9 mouse cellular contexts compared by ENCODE assay signal in the genomic region with DNA sequence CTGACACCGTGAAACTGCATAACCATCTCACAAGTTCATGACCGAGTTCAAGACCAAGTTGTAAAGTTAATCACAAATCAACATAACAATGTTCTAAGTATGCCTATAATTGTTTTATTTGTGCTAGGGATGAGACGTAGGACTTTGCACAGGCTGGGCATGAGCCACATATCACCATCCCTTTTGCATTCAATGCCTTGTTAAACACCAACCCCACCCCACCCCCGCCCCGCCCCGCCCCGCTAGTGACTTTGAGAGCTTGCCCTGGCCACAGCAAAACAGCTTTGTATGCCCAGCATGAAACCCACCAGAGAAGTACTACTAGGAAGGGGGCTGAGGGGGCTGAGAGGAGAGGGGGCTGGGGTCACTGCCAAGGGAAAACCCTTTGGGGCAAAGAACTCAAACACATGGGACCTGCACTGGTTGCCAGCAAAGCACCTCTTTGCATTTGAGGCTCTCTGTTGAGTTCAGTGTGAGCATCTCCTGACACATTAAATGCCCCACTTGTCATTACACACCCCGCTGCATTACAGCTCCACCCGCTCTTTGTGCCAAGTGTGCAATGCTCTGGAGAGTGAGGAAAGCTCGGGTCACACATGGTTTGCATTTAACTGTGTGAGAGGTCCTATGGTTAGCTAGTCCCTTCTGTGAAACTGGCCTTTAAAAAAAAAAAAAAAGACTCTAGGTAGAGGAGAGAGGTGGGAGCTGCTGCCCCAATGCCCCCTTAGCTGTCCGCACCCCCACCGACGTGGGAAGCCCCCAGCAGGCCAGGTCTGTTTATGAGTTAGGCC.
DNase-seq lines count a peak whose midpoint lies in the region; ATAC-seq and TF ChIP-seq lines count a peak whose summit lies in the region.
"Had no signal": no experiment of that assay in that cellular context is flagged by ENCODE, and none has a peak within 500 bp of the region (broad histone marks: within the 10 kb centered on the region; RNA-seq: fewer than 3 reads in every experiment).

No protein-coding gene starts in this region.

- peak overlapping the region; percentile 89 for H3K27ac ChIP-seq in kidney, embryonic 14.5 days (ENCODE audit: low read depth, low read length)
- no peak overlapping the region for H3K27ac ChIP-seq in kidney, adult 2 months (ENCODE audit: insufficient read depth, low read depth, low read length)
- H3K27ac ChIP-seq in intestine, embryonic 16.5 days (ENCODE audit: low read length), result peak overlapping the region; percentile 74
- H3K27ac ChIP-seq: left cerebral cortex, adult 2 months had no signal

- ATAC-seq in kidney, embryonic 14.5 days (ENCODE audit: low FRiP score, low TSS enrichment), result peak; percentile 59
- peak; percentile 79 for ATAC-seq in intestine, embryonic 16.5 days
- ATAC-seq in frontal cortex, adult (ENCODE audit: low TSS enrichment), result no peak

- no peak overlapping the region for H3K4me3 ChIP-seq in kidney, embryonic 14.5 days (ENCODE audit: low read length)
- no peak overlapping the region for H3K4me3 ChIP-seq in kidney, adult 2 months (ENCODE audit: insufficient read depth, low read depth, low read length)
- H3K4me3 ChIP-seq in intestine, embryonic 16.5 days (ENCODE audit: low read length), result no peak overlapping the region
- H3K4me3 ChIP-seq: left cerebral cortex, adult 2 months had no signal

- TF ChIP-seq CTCF in kidney, adult 2 months (conservative IDR thresholded peaks at IDR 0.05; ENCODE audit: insufficient read depth, insufficient read length, low read depth, low read length), result no peak

- no peaks in the 10 kb centered on the region for H3K36me3 ChIP-seq in kidney, embryonic 14.5 days (ENCODE audit: control insufficient read depth, insufficient read depth, low read length)
- H3K36me3 ChIP-seq in kidney, adult 2 months (ENCODE audit: control insufficient read depth, insufficient read depth, low read length), result no peaks in the 10 kb centered on the region
- H3K36me3 ChIP-seq in intestine, embryonic 16.5 days (ENCODE audit: control insufficient read depth, insufficient read depth, low read length), result no peaks in the 10 kb centered on the region

- no peak overlapping the region for H3K9ac ChIP-seq in kidney, embryonic 14.5 days (ENCODE audit: low read depth, low read length)
- no peak overlapping the region for H3K9ac ChIP-seq in intestine, embryonic 16.5 days (ENCODE audit: low read depth, low read length)

- H3K27me3 ChIP-seq in kidney, embryonic 14.5 days (ENCODE audit: control insufficient read depth, insufficient read depth, low read length), result no peaks in the 10 kb centered on the region
- H3K27me3 ChIP-seq in kidney, adult 2 months (replicated peaks; ENCODE audit: control insufficient read depth, insufficient read depth, low read length), result no peaks in the 10 kb centered on the region
- H3K27me3 ChIP-seq in intestine, embryonic 16.5 days (replicated peaks; ENCODE audit: control insufficient read depth, insufficient read depth, low read length), result no peaks in the 10 kb centered on the region

- DNase-seq in kidney, adult 2 months, result no peak
- DNase-seq in embryo, embryonic 10.5 days (ENCODE audit: low spot score), result peak; percentile 78
- DNase-seq in neural tube, embryonic 10.5 days (ENCODE audit: extremely low spot score, low spot score), result peak; percentile 47
- no peak for DNase-seq in layer of hippocampus, adult 11-12 months (ENCODE audit: low spot score)
- DNase-seq in gastrocnemius, postnatal 25 days, result no peak

- 30% methylated on average over 13 of the region's 13 CpGs for WGBS in kidney, embryonic 14.5 days
- WGBS in kidney, adult 2 months, result 51% methylated on average over 13 of the region's 13 CpGs
- 41% methylated on average over 13 of the region's 13 CpGs for WGBS in intestine, embryonic 16.5 days

- peaks cover 27% of the 10 kb centered on the region for H3K4me1 ChIP-seq in kidney, embryonic 14.5 days (ENCODE audit: control insufficient read depth, insufficient read depth, low read length)
- H3K4me1 ChIP-seq in kidney, adult 2 months (ENCODE audit: control insufficient read depth, insufficient read depth, low read length), result no peaks in the 10 kb centered on the region
- peaks cover 31% of the 10 kb centered on the region for H3K4me1 ChIP-seq in intestine, embryonic 16.5 days (ENCODE audit: control insufficient read depth, insufficient read depth, low read length)

- no peak overlapping the region for H3K4me2 ChIP-seq in kidney, embryonic 14.5 days (replicated peaks; ENCODE audit: low read depth, low read length)
- peak overlapping the region; percentile 19; the same call in 1 of the 2 replicates for H3K4me2 ChIP-seq in intestine, embryonic 16.5 days (ENCODE audit: low read depth, low read length)

- TF ChIP-seq POLR2A in kidney, adult 2 months (IDR thresholded peaks at IDR 0.05; ENCODE audit: low read depth, low read length), result no peak

- H3K9me3 ChIP-seq in kidney, embryonic 14.5 days (ENCODE audit: control insufficient read depth, low read length), result no peaks in the 10 kb centered on the region
- H3K9me3 ChIP-seq in intestine, embryonic 16.5 days (ENCODE audit: control insufficient read depth, low read length), result no peaks in the 10 kb centered on the region

Comparison
In these comparisons a context has a peak if more than half of its experiments do, and no peak if none do; other contexts are left out.
1. DNase-seq: peak in embryo, embryonic 10.5 days (single experiment) and neural tube, embryonic 10.5 days (single experiment); none in kidney, adult 2 months (single experiment), layer of hippocampus, adult 11-12 months (single experiment) and gastrocnemius, postnatal 25 days (single experiment).